Mouse (Mus musculus): ENCODE data around the gene Btn1a1. TPM values are rescaled to one million over a fixed set of nuclear protein-coding genes. Genes with fewer than 3 reads are reported as not detected.
A peak's percentile ranks its signal among the peaks of the same experiment; 100 is the strongest.

Gene Btn1a1
- total RNA-seq, 1 experiment from 2014 or later: not detected

DNA sequence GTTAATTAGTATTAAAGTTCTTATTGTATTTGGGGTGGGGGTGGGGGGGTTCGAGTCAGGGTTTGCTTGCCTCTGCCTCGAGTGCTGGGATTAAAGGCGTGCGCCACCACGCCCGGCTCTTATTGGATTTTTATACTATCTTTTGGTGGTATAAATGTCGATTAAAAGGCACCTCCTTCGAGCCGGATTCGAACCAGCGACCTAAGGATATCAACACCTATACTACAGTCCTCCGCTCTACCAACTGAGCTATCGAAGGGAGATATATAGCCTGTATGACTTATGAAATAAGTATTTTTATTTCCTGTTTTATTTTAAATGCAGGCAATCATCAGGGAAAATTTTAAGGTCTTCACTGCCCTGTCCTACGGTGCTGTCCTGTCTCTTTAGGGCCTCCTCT, 38.8 kb downstream of the Btn1a1 start:
- ATAC-seq (replicated peaks; ENCODE audit: low read depth, poor library complexity, severe bottlenecking): no peak

- no peak for ATAC-seq (replicated peaks; ENCODE audit: low read depth, poor library complexity, severe bottlenecking)
These were observed 39.4 kb downstream of the Btn1a1 start for GRCm38 (mm10) chr13:23426335-23426734.

DNA sequence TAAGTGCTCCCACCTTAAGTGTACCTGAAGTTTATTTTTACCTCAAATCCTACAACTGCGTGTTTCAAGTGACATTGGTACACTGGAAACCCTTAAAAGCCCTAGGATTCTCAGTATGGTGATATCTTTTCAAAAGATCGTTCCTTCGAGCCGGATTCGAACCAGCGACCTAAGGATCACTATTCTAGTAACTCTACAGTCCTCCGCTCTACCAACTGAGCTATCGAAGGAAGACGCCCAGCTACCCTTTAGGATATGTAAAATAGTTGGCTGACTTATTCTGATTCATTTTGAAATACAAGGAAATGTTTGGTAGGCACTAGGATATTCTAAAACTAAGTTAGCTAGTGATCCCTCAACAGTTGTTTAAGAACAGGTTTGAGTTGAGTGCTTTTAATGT, 40.2 kb downstream of the Btn1a1 start:
- ATAC-seq (replicated peaks; ENCODE audit: low read depth, poor library complexity, severe bottlenecking): no peak

- peak; percentile 81 for ATAC-seq (replicated peaks; ENCODE audit: low read depth, poor library complexity, severe bottlenecking)
These were observed 41.0 kb downstream of the Btn1a1 start for GRCm38 (mm10) chr13:23424494-23425325.

- peak; percentile 12; the same call in 1 of the 2 replicates for ATAC-seq (replicated peaks; ENCODE audit: low read depth, poor library complexity, severe bottlenecking)
These were observed 41.7 kb downstream of the Btn1a1 start for GRCm38 (mm10) chr13:23424052-23424380.

DNA sequence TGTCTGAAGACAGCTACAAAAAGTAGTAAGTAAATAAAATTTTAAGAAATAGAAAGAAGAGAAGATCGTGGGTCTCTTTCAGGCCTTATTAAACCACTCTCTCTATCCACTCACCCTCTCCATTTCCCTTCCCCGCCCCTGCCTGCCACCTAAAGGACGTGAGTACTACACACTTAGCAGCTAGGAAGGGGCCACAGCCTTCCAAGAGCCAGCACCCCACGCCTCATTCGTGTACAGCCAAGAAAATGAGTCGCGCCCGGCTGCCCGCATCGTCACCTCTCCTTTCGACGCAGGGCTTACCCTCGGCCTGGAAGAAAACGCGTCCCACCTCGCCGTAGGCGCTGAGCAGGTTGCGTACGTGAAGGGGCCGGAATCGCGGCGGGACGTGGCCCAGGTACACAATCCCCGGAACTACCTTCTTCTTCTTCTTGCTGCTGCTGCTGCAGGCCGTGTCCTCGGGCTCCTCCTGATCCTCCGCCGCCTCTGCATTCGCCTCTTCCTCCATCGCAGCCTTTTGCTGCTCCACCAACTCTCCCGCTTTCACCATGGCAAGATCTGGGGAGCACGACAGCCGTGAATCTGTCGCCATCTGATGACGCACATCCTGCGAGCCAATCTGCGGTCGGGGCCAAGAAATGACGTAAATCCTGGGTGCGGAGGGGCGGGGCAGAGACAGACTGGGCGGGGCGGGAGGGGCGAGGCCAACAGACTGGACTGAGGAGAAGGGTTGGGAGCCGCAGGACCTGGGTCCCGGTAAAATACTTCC, 42.2 kb downstream of the Btn1a1 start, which contains the start of gene Abt1:
Abt1 (minus strand) TSS at position 581 of the 766 bp plus-strand sequence.
- ATAC-seq (replicated peaks; ENCODE audit: low read depth, poor library complexity, severe bottlenecking): peak; percentile 61

GRCm38 (mm10) chr13:23422351-23422750, 43.4 kb downstream of the Btn1a1 start:
- no peak for ATAC-seq (replicated peaks; ENCODE audit: low read depth, poor library complexity, severe bottlenecking)

- peak; percentile 45 for ATAC-seq (replicated peaks; ENCODE audit: low read depth, poor library complexity, severe bottlenecking)
These were observed 52.8 kb downstream of the Btn1a1 start for GRCm38 (mm10) chr13:23412630-23413521.

- ATAC-seq (replicated peaks; ENCODE audit: low read depth, poor library complexity, severe bottlenecking): peak; percentile 31
These were observed 53.5 kb downstream of the Btn1a1 start for GRCm38 (mm10) chr13:23412211-23412629.

DNA sequence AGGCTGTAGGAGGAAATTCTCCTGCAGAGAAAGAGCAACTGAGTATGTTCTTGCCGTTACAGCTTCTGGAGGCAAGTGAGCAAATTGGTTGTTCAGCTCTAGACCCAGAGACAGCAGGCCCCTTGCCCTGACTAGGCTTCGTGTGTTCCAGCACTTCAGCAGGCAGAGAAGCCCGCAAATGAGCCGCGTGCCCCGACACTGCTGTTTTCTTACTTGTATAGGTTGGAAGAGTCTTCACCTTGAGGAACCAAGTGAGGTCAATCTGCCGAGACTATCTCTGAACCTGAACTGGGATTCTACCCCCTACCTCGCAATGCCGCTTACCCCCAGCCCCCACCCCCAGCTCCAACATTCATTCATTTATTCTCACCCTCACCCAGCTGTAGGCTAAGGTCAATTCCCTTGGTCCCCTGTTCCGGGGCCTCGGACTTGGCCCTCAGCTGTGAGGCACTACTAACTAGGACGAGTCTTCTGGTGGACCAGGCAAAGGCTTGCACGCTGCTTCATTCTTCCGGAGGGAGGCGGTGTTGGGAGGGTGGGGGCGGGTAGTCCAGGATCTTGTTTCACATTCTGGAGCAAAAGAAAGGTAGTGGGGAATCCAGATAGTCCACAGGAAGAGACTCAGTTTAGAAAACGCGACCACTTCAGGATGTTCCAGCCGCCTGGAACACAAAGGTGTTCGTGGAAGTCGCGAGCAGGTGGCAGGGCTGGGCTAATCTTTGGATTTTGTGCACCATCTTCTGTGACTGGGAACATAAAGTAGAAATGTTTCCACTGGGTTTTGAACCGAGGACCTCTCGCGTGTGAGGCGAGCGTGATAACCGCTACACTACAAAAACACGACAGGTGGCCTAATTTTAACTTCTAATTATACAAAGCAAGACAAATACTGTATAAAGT, 54.1 kb downstream of the Btn1a1 start:
- ATAC-seq (replicated peaks; ENCODE audit: low read depth, poor library complexity, severe bottlenecking): no peak; the same call in 1 of the 2 replicates

DNA sequence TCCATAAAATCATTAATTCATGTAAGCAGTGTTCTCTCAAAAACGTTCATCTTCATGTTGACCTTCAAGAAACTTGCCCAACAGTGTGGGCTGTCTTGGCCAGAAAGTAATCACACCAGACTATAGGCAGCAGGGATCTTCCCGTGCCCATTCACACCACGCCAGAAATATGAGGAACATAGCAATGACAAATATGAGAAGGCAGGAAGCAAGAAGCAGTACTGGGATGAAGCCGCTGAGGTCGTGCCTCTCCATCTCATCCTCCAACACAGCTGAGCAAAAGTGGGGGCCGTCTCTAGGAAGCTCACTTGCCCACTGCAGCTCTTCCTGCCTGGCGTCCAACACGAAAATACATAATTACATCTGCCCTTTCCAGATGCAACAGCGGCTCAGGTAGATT, 55.1 kb downstream of the Btn1a1 start:
- ATAC-seq (replicated peaks; ENCODE audit: low read depth, poor library complexity, severe bottlenecking): no peak

Other genes starting within 250 kb of the Btn1a1 start
- gene Vmn1r222, start 230.0 kb downstream of the Btn1a1 start, total RNA-seq (2017): not detected in 2 replicates
- not detected in 2 replicates for gene Vmn1r223, start 218.8 kb downstream of the Btn1a1 start, total RNA-seq (2017)
- 42.1 and 57.3 TPM in 2 replicates for gene Zfp322a, start 96.7 kb downstream of the Btn1a1 start, total RNA-seq (2017)
- 14.7 and 15.6 TPM in 2 replicates for gene Abt1, start 42.0 kb downstream of the Btn1a1 start, total RNA-seq (2017)
- not detected in 2 replicates for gene Btn2a2, start 23.0 kb upstream of the Btn1a1 start, total RNA-seq (2017)
- gene Hist1h4h, start 65.1 kb upstream of the Btn1a1 start, total RNA-seq (2017): 1,499 and 1,774 TPM in 2 replicates
- 1,142 and 1,285 TPM in 2 replicates for gene Hist1h2af, start 68.0 kb upstream of the Btn1a1 start, total RNA-seq (2017)
- 199 and 205 TPM in 2 replicates for gene Hist1h3g, start 69.5 kb upstream of the Btn1a1 start, total RNA-seq (2017)
- gene Hist1h2bh, start 77.5 kb upstream of the Btn1a1 start, total RNA-seq (2017): 91.4 and 108 TPM in 2 replicates
- 186 and 196 TPM in 2 replicates for gene Hist1h3f, start 78.2 kb upstream of the Btn1a1 start, total RNA-seq (2017)
- gene Hist1h4f, start 85.7 kb upstream of the Btn1a1 start, total RNA-seq (2017): 2,800 and 2,993 TPM in 2 replicates
- gene Hist1h1d, start 87.4 kb upstream of the Btn1a1 start, total RNA-seq (2017): 92.5 and 96.4 TPM in 2 replicates
- gene Hist1h3e, start 96.5 kb upstream of the Btn1a1 start, total RNA-seq (2017): 574 and 671 TPM in 2 replicates
- 336 and 401 TPM in 2 replicates for gene Hist1h2ae, start 105.3 kb upstream of the Btn1a1 start, total RNA-seq (2017)
- gene Hist1h2bg, start 105.5 kb upstream of the Btn1a1 start, total RNA-seq (2017): 1,313 and 1,586 TPM in 2 replicates
- gene Hist1h2bf, start 108.3 kb upstream of the Btn1a1 start, total RNA-seq (2017): 558 and 569 TPM in 2 replicates
- gene Hist1h2ad, start 108.5 kb upstream of the Btn1a1 start, total RNA-seq (2017): 127 and 293 TPM in 2 replicates
- gene Hist1h3d, start 109.9 kb upstream of the Btn1a1 start, total RNA-seq (2017): 98.2 and 137 TPM in 2 replicates
- gene Hist1h4d, start 115.7 kb upstream of the Btn1a1 start, total RNA-seq (2017): 1,514 and 1,667 TPM in 2 replicates
- gene Hist1h2be, start 155.2 kb upstream of the Btn1a1 start, total RNA-seq (2017): 92.7 and 94.2 TPM in 2 replicates
- gene Hist1h1e, start 156.7 kb upstream of the Btn1a1 start, total RNA-seq (2017): 314 and 326 TPM in 2 replicates
- gene Hist1h2ac, start 218.0 kb upstream of the Btn1a1 start, total RNA-seq (2017): 114 and 119 TPM in 2 replicates
- gene Hist1h2bc, start 218.3 kb upstream of the Btn1a1 start, total RNA-seq (2017): 224 and 276 TPM in 2 replicates
- gene Hist1h1t, start 229.9 kb upstream of the Btn1a1 start, total RNA-seq (2017): 0.55 and 3.1 TPM in 2 replicates
- 434 and 555 TPM in 2 replicates for gene Hist1h4c, start 232.6 kb upstream of the Btn1a1 start, total RNA-seq (2017)
- gene Hfe, start 245.0 kb upstream of the Btn1a1 start, total RNA-seq (2017): 3.6 and 4.3 TPM in 2 replicates